Mouse (Mus musculus): Measurements from ENCODE around the gene Dennd6b.

Dennd6b gene

GRCm38 (mm10) chr15:89196313-89196706 is at the start of gene Dennd6b:
Gene Dennd6b, minus strand, starts transcription at chr15:89196496.
- DNase-seq = peak; percentile 98

DNA sequence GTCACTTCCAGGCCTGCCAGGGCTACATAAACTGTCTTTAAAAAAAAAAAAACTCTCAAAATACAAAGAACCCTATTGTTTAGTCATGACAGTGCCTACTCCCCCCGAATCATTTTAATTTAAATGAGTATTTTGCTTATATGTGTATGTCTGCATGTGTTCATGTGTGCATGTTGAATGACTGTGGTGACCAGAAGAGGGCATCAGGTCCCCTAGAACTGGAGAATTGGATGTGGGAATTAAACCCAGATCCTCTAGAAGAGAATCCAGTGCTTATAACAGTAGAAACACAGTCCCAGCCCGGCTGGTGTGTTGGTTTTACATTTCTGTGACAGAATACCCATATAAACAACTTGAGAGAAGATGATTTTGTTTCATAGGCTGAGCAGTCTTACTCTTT is 44.7 kb upstream of the Dennd6b start:
- DNase-seq = peak; percentile 20 to 26

- no peak for DNase-seq
Observed at GRCm38 (mm10) chr15:89239751-89240392, 43.6 kb upstream of the Dennd6b start.

DNA sequence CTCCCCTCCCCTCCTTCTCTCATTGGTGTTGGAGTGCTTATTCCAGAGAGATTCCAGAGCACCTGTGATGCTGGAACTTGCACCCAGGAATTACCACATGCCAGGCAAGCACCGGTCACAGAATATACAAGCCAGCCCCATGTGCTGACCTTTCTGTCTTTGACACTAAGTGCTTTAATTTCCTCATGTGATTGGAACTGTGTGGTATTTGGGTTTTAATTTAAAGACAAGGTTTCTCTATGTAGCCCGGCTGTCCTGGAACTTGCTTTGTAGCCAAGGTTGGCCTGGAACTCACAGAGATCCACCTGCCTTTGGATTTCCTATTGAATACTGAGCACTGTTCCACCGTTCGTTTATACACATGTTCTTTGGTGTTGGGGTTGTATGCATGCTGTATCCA is 37.8 kb upstream of the Dennd6b start:
- DNase-seq = peak in 1 of 2 experiments; percentile 18

DNA sequence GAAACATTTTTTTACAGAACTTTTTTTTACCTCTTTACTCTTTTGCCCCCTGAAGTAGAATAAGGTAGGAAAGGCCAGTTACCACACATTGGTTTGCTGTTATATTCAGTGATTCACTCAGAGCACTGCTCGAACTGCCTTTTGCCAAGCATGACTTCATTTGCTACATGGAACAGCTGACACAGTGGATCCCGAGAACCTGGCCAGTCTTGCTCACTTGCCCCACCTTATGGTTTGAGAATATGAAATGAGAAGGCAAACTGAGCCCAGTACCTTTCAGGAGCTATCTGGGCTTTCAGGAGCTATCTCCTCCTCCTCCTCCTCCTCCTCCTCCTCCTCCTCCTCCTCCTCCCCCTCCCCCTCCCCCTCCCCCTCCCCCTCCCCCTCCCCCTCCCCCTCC is 37.3 kb upstream of the Dennd6b start:
- peak; percentile 73 to 77 for DNase-seq

- peak; percentile 45 to 48 for DNase-seq
Observed at GRCm38 (mm10) chr15:89215611-89216233, 19.4 kb upstream of the Dennd6b start.

- DNase-seq = peak in 1 of 2 experiments; percentile 22
Observed at GRCm38 (mm10) chr15:89214953-89215352, 18.7 kb upstream of the Dennd6b start.

DNA sequence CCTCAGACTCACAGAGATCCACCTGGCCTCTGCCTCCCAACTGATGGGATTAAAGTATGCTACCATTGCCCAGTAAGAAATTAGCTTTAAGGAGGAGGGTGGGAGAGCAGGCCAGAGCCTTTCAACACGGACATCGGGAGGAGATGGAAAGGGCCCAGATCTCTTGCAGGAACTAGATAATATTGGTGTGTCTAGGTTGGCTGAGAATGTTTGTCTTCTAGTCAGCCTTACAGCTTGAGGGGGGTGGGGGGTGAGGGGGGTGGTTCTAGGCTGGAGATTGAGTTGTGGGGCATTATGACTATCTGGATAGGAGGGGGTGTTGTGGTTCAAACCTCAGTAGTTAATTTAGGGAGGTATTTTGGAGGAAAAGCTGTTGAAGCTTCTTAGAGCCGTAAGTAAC is 17.2 kb upstream of the Dennd6b start:
- no peak for DNase-seq

GRCm38 (mm10) chr15:89212495-89212894 is 16.2 kb upstream of the Dennd6b start:
- DNase-seq = peak in 1 of 2 experiments; percentile 24

DNA sequence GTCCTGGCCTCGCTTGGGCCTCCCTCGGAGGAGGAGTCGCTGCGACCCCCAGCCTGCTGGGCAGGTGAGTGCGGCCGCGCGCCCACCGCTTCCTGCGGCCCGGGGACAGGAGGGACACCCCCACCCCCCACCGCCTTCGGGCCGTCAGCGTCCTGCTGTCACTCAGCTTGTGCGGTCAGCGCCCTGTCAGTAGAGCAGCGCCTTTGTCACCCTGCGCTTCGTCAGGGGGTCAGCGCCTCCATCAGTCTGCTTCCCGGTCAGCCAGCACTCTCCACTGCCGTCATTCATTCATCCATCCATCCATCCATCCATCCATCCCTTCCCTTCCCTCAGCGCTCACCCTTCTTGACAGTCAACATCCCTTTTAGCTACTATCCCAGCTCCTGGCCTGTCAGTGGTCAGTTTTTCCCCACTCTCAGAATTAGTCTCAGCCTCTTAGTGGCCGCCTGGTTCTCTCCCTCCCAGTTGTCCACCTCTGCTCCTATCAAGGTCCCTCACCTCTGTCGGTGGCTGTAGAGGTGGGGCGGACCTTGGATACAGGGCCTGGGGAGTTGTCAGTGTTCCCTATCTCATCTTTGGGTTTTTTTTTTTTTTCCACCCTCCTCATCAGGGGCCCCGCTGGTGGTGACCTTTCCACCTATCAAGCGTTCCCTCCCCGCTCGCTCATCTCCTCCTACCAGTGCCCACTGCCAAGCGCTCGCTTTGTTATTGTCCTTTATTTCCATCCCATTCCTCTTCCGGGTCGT is 15.6 kb upstream of the Dennd6b start:
- peak; percentile 57 to 58 for DNase-seq

DNA sequence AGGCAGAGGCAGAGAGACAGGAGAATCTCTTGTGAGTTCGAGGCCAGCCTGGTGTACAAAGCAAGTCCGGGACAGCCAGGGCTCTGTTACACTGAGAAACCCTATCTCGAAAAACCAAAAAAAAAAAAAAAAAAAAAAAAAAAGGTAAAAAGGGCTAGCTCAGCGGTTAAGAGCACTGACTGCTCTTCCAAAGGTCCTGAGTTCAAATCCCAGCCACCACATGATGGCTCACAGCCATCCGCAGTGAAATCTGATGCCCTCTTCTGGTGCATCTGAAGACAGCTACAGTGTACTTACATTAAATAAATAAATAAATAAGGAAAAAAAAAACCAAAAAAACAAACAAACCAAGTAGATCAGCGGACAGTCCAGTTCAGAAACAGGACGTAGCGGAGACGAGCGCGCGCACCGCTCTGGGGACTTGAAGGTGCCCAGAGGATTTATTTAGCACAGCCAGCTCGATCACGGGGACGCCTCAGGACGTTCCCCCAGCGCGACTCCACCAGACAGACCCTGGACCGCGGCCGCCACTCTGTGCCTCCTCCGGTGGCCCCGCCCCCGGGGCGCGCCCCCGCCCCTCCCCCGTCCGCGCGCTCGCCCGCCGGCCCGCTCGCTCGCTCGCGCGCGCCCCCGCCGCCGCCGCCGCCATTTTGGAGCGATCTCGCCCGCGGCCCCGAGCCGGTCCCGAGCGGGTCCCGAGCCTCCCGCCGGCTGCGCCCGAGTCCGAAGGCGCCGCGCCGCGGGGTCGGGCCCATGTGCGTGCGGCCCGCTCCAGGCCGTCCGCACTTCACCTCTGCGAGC is 14.8 kb upstream of the Dennd6b start, which contains the start of gene Ppp6r2:
Gene Ppp6r2, plus strand, starts transcription at position 639 of the 801 bp plus-strand sequence.
- peak; percentile 94 to 95 for DNase-seq

DNA sequence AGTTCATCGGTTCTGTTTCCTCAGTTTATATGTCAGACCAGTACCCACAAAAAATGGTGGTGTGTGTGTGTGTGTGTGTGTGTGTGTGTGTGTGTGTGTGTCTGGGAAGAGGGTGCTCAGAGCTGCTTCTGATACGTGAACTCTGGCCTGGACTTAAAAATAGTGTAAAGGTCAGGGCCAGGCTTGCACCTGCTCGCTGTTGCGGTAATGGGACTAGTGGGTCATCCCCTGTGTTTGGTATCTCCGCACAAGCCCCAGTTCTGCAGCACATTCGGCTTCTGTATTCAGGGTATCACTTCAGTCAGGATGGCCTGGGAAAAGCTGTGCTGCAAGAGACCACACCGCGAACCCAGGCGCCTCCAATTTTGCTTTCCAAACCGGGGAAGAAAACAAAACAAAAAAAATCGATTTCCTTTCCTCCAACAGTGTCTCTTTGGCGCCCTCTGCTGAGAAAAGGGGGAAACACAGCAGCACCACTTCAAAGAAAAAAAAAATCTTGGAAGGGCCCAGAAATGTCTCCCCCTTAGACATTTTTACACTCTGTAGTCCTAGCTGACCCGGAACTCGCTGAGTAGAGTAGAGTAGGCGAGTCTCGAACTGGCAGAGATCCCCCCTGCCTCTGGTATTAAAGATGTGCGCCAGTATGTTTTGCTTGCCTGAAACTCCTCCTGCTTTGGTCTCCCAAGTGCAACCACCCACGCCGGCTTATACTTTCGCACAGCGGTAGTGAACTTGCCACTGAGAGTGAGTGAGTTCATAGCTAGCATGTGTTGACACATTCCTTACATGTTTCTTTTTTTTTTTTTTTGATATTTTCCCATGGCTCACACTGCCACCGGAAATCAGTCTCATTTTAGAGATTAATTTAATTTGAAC is 13.8 kb upstream of the Dennd6b start:
- DNase-seq = peak; percentile 95 to 98

DNA sequence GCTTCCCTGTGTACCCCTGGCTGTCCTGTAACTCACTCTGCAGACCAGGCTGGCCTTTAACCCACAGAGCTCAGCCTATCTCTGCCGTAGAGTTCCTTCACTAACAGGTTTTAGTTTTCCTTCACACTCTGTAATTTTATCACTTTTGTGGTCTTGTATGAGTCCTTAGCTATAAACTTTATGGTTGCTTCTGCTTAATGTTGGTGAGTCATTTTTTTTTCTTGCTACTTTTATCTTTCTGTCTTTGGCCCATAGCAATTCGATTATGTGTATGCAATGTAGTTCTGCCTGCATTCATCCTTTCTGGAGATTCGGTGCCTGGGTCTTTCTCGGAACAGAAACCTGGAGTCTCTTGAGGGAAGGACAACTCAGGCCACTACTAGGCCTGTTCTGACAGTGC is 11.2 kb upstream of the Dennd6b start:
- no peak for DNase-seq

DNA sequence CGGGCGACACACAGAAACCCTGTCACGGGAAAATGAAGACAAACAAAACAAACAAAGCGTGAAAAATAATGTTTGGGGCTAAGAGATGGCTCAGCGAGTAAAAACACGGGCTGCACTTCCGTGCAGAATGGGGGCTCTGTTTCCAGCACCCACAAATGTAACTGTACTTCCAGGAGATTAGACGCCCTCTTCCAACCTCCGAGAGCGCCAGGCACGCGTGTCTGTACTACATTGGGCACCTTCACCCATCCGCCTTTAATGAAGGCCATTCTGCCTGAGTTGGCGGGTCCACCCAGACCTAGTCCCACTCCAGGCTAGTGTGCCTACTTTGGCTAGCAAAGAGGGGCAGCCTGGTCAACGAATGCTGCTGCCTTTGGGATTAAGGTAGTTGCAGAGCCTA is 760 bp upstream of the Dennd6b start:
- peak; percentile 36 to 44 for DNase-seq

DNA sequence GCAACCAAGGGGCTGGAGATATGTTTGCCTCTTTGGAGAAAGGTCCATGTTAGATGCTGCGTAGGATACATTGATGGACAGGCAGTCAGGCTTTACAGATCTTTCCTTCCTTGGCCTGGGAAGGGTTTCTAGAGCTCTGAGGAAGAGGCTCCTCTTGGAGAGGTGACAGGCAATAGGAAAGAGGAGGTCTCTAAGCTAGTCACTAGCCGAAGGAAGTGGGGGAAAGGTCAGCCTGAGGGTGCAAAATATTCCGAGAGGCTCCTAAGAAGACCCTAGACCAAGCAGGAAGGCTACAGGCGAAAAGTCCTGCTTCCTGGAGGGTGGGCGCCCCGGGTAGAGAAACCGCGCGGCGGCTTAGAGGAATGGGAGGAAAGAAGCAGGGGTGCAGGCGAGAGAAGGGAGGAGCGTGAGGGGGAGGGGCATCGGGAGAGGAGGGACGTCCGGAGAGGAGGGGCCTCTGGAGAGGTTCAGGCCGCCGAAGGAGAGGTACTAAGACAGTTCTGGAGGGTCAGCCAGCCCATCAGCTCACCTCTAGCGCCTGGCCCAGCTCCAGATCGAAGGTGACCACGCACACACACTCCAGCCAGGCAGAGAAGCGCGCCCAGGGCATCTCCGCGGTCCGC is 495 bp downstream of the Dennd6b start:
- peak; percentile 95 to 97 for DNase-seq

DNA sequence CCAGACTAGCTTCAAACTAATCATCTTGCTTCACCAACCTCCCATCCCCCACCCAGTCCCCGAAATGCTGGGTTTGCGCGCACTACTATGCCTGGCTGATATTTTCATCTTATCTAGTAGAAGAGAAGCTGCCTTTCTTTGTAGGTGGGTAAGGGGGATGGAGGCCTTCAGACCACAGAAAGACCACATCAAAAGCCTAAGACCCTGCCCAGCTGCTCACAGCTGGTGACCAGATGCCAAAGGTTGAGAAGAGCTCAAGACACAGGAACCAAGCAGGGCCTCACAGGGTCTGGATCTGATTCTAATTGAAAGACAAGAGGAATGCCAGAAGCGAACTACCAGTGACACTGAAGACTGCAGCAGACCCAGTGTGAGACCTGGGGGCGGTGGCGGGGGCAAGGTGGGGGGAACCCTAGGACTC is 1.0 kb downstream of the Dennd6b start:
- peak; percentile 60 to 61 for DNase-seq

DNA sequence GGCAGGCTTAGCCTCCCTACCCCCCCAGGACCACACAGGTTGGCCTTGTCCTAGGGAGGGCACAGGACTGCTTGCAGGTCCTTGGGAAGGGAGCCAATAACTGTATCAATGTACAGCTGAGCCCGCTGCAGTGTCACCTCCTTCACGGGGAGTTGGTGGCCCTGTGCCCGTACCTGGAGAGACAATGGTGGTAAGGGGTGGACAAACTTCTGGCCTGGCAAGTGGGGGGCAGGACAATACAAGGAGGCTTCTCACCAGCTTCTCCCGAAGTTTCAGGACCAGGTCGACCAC is 11.4 kb downstream of the Dennd6b start:
- DNase-seq = peak in 1 of 2 experiments; percentile 79

GRCm38 (mm10) chr15:89184141-89184936 is 12.0 kb downstream of the Dennd6b start:
- peak; percentile 68 to 81 for DNase-seq

DNA sequence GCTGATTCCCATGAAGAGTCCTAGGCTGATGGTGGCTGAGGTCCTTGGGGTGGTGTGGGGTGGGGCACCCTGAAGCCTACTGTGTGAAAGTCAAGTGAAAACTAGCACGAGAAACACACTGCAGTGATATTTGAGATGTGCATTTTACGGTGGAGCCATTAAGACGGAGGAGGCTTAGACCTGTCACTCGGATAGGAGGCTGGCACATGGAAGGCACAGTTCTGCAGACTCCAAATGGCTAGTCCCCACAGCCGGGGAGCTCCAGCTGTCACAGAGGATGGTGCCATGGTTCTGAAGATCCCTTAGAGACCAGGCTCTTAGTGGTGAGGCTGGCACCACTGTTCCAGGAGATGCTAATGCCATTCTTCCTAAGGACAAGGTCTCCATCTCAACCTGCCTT is 13.5 kb downstream of the Dennd6b start:
- DNase-seq = peak; percentile 68 to 73

- DNase-seq = peak; percentile 90 to 93
Observed at GRCm38 (mm10) chr15:89182328-89182741, 14.0 kb downstream of the Dennd6b start.
